Mouse (Mus musculus) neural tube, embryonic 15.5 days (tissue): ENCODE measurements around the gene Robo1. TPM values are rescaled to one million over a fixed set of nuclear protein-coding genes. Genes with fewer than 3 reads are reported as not detected.
A peak's percentile ranks its signal among the peaks of the same experiment; 100 is the strongest.

Experiments
- ATAC-seq: fragments of 200-750 bp; cut with Nextera tagmentation; 2 replicates; pipeline ENCODE4 v1.8.0; 2017; ENCODE audit warnings: mild to moderate bottlenecking, moderate TSS enrichment, moderate library complexity; ENCODE audit not compliant: low FRiP score
- H3K27ac ChIP-seq: fragments of 300-500 bp; sonication (generic); replicated peaks from 2 replicates; pipeline ENCODE4 v1.5.1; 2015; ENCODE audit warnings: mild to moderate bottlenecking, inconsistent platforms
- H3K27me3 ChIP-seq: fragments of 300-500 bp; sonication (generic); replicated peaks from 2 replicates; pipeline ENCODE4 v1.6.1; 2015; ENCODE audit warnings: inconsistent platforms
- H3K36me3 ChIP-seq: fragments of 300-500 bp; sonication (generic); 2 replicates; pipeline ENCODE4 v1.6.1; 2015; ENCODE audit warnings: inconsistent platforms
- H3K4me1 ChIP-seq: fragments of 300-500 bp; sonication (generic); 2 replicates; pipeline ENCODE4 v1.6.1; 2015; ENCODE audit warnings: inconsistent platforms
- H3K4me2 ChIP-seq: fragments of 300-500 bp; sonication (generic); 2 replicates; pipeline ENCODE4 v1.6.1; 2015; ENCODE audit warnings: inconsistent platforms, mild to moderate bottlenecking, moderate library complexity
- H3K4me3 ChIP-seq: fragments of 300-500 bp; sonication (generic); replicated peaks from 2 replicates; pipeline ENCODE4 v1.5.1; 2015; ENCODE audit warnings: mild to moderate bottlenecking, inconsistent platforms
- H3K9ac ChIP-seq: fragments of 300-500 bp; sonication (generic); replicated peaks from 2 replicates; pipeline ENCODE4 v1.6.1; 2015; ENCODE audit warnings: mild to moderate bottlenecking, inconsistent platforms
- H3K9me3 ChIP-seq: fragments of 300-500 bp; sonication (generic); replicated peaks from 2 replicates; pipeline ENCODE4 v1.6.1; 2016; ENCODE audit warnings: inconsistent platforms
- WGBS: fragments of 180-500 bp; shearing (Covaris S2); methylation state at CpG from one replicate; pipeline ENCODE4 v1.1.7; 2015; ENCODE audit warnings: mixed read lengths; 5-methylcytosine and 5-hydroxymethylcytosine counted together
- polyA plus RNA-seq: library from polyadenylated mRNA; unstranded; fragments of >200 nt; fragmentation: Nextera tagmentation; extraction: Ambion mirVana; gene quantifications from 2 replicates; pipeline ENCODE4 v1.2.1, GENCODE M21; 2015

Robo1 gene
- polyA plus RNA-seq, 1 experiment from 2014 or later = 33.2 TPM

DNA sequence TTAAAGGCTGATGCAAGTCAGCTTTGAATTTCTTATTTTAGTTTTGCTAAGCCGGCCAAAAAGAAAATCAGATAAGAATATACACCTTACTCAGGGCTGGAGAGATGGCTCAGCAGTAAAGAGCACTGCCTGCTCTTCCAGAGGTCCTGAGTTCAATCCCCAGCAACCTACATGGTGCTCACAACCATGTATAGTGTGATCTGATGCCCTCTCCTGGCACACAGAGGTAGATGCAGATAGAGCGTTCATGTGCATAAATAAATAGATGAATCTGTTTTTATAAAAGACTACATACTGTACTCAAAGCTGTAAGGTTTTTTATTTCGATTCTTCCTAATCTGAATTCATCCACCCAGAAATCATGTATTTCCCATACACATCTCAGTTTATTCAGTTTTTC, 655.7 kb downstream of the Robo1 start:
- Histone ChIP-seq H3K4me2 (no peak overlapping the region), H3K9ac (no peak overlapping the region), H3K27me3 (no peaks in the 10 kb centered on the region), H3K4me1 (peaks cover 4% of the 10 kb centered on the region; the same call in 1 of the 2 replicates), H3K27ac (no peak overlapping the region), H3K36me3 (0 out of 2 replicates have a peak, but pooled peaks cover 4% of the 10 kb centered on the region), H3K4me3 (no peak overlapping the region), H3K9me3 (no peaks in the 10 kb centered on the region)
- WGBS = 94% methylated on average over 3 of the region's 3 CpGs
- ATAC-seq = no peak

DNA sequence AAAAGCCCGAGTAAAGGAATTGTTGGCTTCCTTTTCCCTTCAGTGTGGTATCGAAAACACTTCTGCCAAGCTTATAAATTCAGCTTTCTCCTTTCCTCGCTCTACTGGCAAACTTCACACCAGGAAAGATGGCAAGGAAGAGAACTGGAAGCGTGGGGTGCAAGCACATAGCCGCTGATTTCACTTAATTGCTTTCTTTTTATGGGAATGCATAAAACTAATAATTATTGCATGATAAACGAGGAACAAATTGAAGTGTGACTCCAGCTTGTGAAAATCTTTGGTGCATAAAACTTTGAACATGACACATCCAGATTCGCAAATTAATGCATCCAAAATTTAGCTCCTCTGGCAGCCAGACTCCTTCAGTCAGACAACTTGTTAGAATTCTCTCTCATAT, 659.4 kb downstream of the Robo1 start:
- Histone ChIP-seq H3K4me3 (no peak overlapping the region), H3K36me3 (peaks cover 7% of the 10 kb centered on the region; the same call in 1 of the 2 replicates), H3K9ac (no peak overlapping the region), H3K9me3 (no peaks in the 10 kb centered on the region), H3K4me1 (no peaks in the 10 kb centered on the region; the same call in 1 of the 2 replicates), H3K27ac (no peak overlapping the region), H3K27me3 (no peaks in the 10 kb centered on the region), H3K4me2 (no peak overlapping the region)
- no peak for ATAC-seq
- 65% methylated on average over 7 of the region's 7 CpGs for WGBS

GRCm38 (mm10) chr16:72969990-72970389, 661.9 kb downstream of the Robo1 start:
- peaks cover 4% of the 10 kb centered on the region for H3K36me3 ChIP-seq

DNA sequence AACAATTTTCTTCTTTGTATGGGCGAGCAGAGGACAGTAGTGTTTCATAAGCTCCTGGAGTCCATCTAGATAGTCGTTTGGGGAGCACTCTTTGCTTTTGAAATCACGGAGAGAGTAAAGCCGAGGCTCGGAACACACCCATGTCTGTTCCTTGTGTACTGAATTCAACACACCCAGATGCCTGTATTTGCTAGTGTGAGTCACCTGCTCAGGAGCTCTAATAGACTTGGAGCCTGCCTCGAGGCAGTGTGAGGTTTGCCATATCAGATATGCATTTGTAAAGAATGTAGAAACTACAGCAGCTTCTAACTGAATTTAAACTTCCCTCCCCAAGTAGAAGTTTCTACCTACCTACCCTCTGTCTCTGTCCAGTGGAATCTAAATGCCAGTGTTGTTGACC, 665.6 kb downstream of the Robo1 start:
- Histone ChIP-seq H3K27me3 (no peaks in the 10 kb centered on the region), H3K36me3 (peaks cover 4% of the 10 kb centered on the region), H3K9me3 (no peaks in the 10 kb centered on the region), H3K4me2 (no peak overlapping the region), H3K9ac (no peak overlapping the region), H3K27ac (no peak overlapping the region), H3K4me1 (peaks cover 8% of the 10 kb centered on the region), H3K4me3 (no peak overlapping the region)
- WGBS = 85% methylated on average over 6 of the region's 6 CpGs
- ATAC-seq = no peak

More at GRCm38 (mm10) chr16:72969990-72970389, 661.9 kb downstream of the Robo1 start:
- H3K4me2 ChIP-seq = no peak overlapping the region
- H3K4me1 ChIP-seq = no peaks in the 10 kb centered on the region; the same call in 1 of the 2 replicates
- H3K27me3 ChIP-seq = no peaks in the 10 kb centered on the region
- H3K9me3 ChIP-seq = no peaks in the 10 kb centered on the region
- H3K4me3 ChIP-seq = no peak overlapping the region
- no peak overlapping the region for H3K27ac ChIP-seq
- H3K9ac ChIP-seq = no peak overlapping the region
- ATAC-seq = no peak
- WGBS = 78% methylated on average over 7 of the region's 7 CpGs

DNA sequence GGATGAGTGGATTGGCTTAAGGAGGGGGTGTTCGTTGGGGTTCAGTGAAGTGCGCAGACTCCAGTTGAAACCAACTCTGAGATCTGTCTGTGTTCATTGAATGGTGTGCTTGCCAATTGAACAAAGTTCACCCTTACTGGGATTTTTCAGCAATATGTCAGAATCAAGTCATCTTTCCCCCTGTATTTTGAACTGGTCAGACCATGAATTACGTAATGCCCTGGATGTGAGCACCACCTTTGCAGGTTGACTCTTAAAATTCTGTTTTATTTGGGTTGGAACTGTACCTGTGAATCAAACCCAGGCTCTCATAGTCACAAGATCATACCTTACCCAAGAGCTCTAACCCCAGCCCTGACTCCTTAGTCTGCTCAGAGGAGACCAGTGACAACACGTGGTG, 666.6 kb downstream of the Robo1 start:
- H3K9me3 ChIP-seq = no peaks in the 10 kb centered on the region
- H3K4me3 ChIP-seq = no peak overlapping the region
- no peak for ATAC-seq
- no peaks in the 10 kb centered on the region for H3K27me3 ChIP-seq
- H3K27ac ChIP-seq = no peak overlapping the region
- 89% methylated on average over 4 of the region's 4 CpGs for WGBS
- peaks cover 12% of the 10 kb centered on the region for H3K4me1 ChIP-seq
- peaks cover 4% of the 10 kb centered on the region for H3K36me3 ChIP-seq
- H3K4me2 ChIP-seq = no peak overlapping the region
- H3K9ac ChIP-seq = no peak overlapping the region

DNA sequence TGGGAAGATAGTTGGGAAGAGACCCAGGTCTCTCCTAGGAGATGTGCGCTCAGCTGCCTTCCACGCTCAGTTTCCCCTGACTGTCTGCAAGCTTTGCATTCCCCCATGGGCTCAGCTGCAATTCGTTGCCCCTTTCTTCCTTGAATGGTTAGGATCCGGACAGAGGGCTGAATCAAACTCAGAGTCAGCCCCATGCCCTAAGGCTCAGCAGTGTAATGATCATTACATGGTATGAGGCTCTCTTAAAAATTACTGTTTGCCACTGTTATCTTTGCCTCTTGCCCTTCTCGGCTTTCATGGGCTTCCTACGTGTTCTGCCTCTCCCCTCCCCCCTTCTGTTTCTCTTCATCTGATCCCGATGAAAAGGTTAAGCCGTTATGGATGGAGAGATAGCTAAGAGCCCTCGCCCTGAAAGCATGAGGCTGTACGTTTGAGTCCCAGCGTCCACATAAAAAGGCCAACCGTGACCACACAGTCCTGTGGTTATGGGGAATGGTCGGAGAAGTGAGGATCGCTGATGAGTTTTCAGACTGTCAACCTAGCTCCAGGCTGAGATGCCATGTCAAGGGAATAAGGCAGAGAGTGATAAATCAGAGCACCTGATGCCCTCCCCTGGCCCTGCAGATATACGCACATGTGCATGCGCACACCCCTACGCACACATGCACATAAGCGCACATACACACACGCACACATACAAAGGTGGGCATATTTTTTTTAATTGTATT, 668.9 kb downstream of the Robo1 start:
- no peak overlapping the region for H3K27ac ChIP-seq
- H3K4me3 ChIP-seq = peak overlapping the region; percentile 2; the same call in 1 of the 2 replicates
- H3K9ac ChIP-seq = no peak overlapping the region
- H3K9me3 ChIP-seq = no peaks in the 10 kb centered on the region
- H3K4me2 ChIP-seq = peak overlapping the region; percentile 45
- no peaks in the 10 kb centered on the region for H3K27me3 ChIP-seq
- peaks cover 13% of the 10 kb centered on the region for H3K4me1 ChIP-seq
- H3K36me3 ChIP-seq = peaks cover 4% of the 10 kb centered on the region
- ATAC-seq = peak; percentile 51
- 36% methylated on average over 19 of the region's 19 CpGs for WGBS

GRCm38 (mm10) chr16:72979407-72980219, 671.5 kb downstream of the Robo1 start:
- no peak overlapping the region for H3K9ac ChIP-seq

DNA sequence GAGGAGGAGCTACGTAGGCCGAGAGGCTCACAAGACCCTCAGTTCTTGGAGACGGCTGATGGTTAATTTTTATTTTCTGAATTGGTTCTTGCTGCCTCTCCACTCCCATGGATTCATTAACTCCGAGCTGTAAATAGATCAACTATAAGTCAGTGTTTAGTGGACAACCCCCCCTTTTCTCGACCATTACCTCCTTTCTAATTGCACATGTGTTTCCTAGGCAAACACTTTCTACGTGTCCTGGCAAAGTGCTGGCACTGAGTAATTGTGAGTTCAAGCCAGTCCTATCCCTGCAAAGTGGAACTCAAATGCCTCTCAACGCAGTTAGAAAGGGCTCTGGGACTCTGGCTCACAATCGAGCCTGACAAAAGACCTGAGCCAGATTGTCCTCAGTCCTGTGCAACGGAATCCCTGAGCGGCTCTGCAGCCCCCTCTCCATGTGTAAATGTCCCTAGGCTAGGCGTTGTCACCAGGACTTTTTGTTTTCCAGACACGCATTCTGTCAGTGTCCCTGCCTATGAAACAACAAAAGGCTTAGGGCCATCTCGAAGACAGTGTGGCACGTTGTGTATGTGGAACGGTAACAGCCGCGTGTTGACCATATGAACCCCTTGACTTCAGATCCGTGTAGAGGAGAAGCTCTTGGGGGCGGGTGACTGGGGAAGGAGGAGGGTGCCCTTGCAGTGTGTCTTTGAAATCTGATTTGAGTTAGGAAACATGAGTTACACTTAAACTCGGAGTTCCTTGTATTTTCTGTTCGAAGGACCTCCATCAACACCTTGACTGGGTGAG, 682.5 kb downstream of the Robo1 start:
- H3K27ac ChIP-seq = no peak overlapping the region
- no peak overlapping the region for H3K9ac ChIP-seq
- 83% methylated on average over 21 of the region's 21 CpGs for whole genome bisulfite sequencing
- H3K9me3 ChIP-seq = no peaks in the 10 kb centered on the region
- no peak overlapping the region for H3K4me2 ChIP-seq
- no peak for ATAC-seq
- H3K27me3 ChIP-seq = no peaks in the 10 kb centered on the region
- H3K4me3 ChIP-seq = no peak overlapping the region
- no peaks in the 10 kb centered on the region for H3K36me3 ChIP-seq
- H3K4me1 ChIP-seq = peaks cover 3% of the 10 kb centered on the region; the same call in 1 of the 2 replicates

More at GRCm38 (mm10) chr16:72979407-72980219, 671.5 kb downstream of the Robo1 start:
- peak; percentile 48; the same call in 1 of the 2 replicates for ATAC-seq
- H3K27ac ChIP-seq = no peak overlapping the region
- 28% methylated on average over 8 of the region's 8 CpGs for WGBS
- no peaks in the 10 kb centered on the region for H3K27me3 ChIP-seq
- H3K36me3 ChIP-seq = no peaks in the 10 kb centered on the region
- no peaks in the 10 kb centered on the region for H3K9me3 ChIP-seq
- peaks cover 13% of the 10 kb centered on the region for H3K4me1 ChIP-seq
- H3K4me3 ChIP-seq = no peak overlapping the region
- no peak overlapping the region for H3K4me2 ChIP-seq

DNA sequence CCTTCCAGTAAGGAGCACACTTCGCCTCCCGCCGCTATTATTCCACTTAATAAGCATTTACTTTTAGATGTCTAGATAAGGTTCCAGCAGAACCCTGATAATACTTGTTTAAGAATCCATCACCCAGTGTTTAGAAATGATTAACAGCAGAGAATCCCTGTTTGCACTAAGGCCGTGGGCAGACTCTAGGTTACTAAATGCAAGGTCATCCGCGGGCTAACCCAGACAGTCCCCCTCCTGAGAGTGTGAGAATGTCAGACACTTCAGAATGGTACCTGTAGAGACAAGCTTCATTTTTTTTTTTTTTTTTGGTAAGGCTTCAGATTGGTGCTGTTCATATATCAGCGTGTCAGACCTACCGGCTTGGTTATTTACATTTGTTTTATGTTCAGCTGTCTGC, 685.1 kb downstream of the Robo1 start:
- no peak overlapping the region for H3K4me3 ChIP-seq
- ATAC-seq = no peak
- no peaks in the 10 kb centered on the region for H3K27me3 ChIP-seq
- no peaks in the 10 kb centered on the region for H3K9me3 ChIP-seq
- no peak overlapping the region for H3K4me2 ChIP-seq
- no peak overlapping the region for H3K27ac ChIP-seq
- H3K4me1 ChIP-seq = peaks cover 10% of the 10 kb centered on the region; the same call in 1 of the 2 replicates
- H3K9ac ChIP-seq = no peak overlapping the region
- no peaks in the 10 kb centered on the region for H3K36me3 ChIP-seq
- 72% methylated on average over 8 of the region's 8 CpGs for WGBS

- H3K4me3 ChIP-seq = no peak overlapping the region
- no peaks in the 10 kb centered on the region for H3K27me3 ChIP-seq
- H3K4me1 ChIP-seq = peaks cover 10% of the 10 kb centered on the region; the same call in 1 of the 2 replicates
- WGBS = 82% methylated on average over 10 of the region's 10 CpGs
- no peaks in the 10 kb centered on the region for H3K9me3 ChIP-seq
- H3K9ac ChIP-seq = no peak overlapping the region
- no peak overlapping the region for H3K27ac ChIP-seq
- no peak overlapping the region for H3K4me2 ChIP-seq
- no peak for ATAC-seq
- no peaks in the 10 kb centered on the region for H3K36me3 ChIP-seq
Observed at GRCm38 (mm10) chr16:72993594-72993993, 685.5 kb downstream of the Robo1 start.

DNA sequence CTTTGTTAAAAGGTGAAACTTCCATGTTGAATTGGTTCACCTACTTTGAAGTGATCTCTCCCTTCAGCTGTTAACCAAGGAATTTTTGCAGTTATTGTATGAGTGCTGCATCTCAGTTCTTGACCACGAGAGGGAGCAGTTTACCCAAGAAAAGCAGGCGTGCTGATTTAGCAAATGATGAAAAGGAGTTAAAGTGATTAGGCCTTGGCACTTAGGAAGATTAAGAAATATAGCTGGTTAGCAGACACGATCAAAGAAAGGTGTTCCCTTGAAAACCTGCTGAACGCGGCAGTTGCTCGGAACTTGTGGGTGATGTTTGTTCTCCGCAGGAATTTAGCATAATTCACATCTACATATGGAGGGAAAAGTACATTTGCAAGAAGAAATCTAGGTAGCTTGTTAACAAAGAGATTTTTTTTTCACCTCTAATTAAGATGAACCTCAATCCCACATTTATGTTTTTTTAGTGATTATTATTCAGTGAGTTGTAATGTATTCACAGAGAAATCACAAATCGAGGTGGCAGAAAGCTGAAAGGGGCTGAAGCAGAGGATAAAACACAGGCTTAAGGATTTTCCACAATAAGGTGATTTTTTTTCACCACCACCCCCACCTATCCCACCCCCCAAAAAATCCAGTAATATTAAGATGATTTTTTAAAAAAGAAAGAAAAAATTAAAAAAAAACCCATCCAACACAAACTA, 687.3 kb downstream of the Robo1 start:
- H3K36me3 ChIP-seq = no peaks in the 10 kb centered on the region
- ATAC-seq = 0 out of 2 replicates have a peak, but pooled peaks have one; percentile 31
- no peak overlapping the region for H3K9ac ChIP-seq
- no peak overlapping the region for H3K4me3 ChIP-seq
- no peak overlapping the region for H3K27ac ChIP-seq
- H3K4me1 ChIP-seq = peaks cover 14% of the 10 kb centered on the region
- H3K4me2 ChIP-seq = peak overlapping the region; percentile 32; the same call in 1 of the 2 replicates
- H3K27me3 ChIP-seq = no peaks in the 10 kb centered on the region
- no peaks in the 10 kb centered on the region for H3K9me3 ChIP-seq
- WGBS = 20% methylated on average over 8 of the region's 8 CpGs
